Mouse (Mus musculus): Measurements from ENCODE around the gene Gjb1.

GRCm38 (mm10) chrX:101423462-101423861 lies 47.3 kb downstream of the Gjb1 start:
- no peak for TF ChIP-seq CTCF (IDR thresholded peaks at IDR 0.05; ENCODE audit: extremely low read depth, insufficient read length, insufficient replicate concordance, low read depth, low read length)
- no peak for TF ChIP-seq POLR2A (IDR thresholded peaks at IDR 0.05; ENCODE audit: low read depth, low read length)

Data from small intestine, adult 2 months (tissue).